ENCODE assay signal across 13 mouse cellular contexts in genomic region chr1:97552886-97553285, GRCm38 (mm10).
DNase-seq lines count a peak whose midpoint lies in the region; ATAC-seq and TF ChIP-seq lines count a peak whose summit lies in the region.
"Had no signal": no experiment of that assay in that cellular context is flagged by ENCODE, and none has a peak within 500 bp of the region (broad histone marks: within the 10 kb centered on the region; RNA-seq: fewer than 3 reads in every experiment).

No protein-coding gene starts in this region.

- peak; percentile 27 for DNase-seq in hindbrain, postnatal 0 days (ENCODE audit: low spot score)
- peak; percentile 64 for DNase-seq in right cerebral cortex, adult 18-20 months
- no peak for DNase-seq in right cerebral cortex, postnatal 14 days
- DNase-seq in left cerebral cortex, postnatal 14 days (ENCODE audit: low spot score in 2 of 2): peak; percentile 43 to 62
- no peak for DNase-seq in limb, embryonic 10.5 days (ENCODE audit: low spot score)
- DNase-seq: cerebellum, postnatal 25 days; kidney, adult 9 months; kidney, postnatal 4 days; liver, embryonic 13.5 days; lung, postnatal 14 days had no signal

- no peak for ATAC-seq in hindbrain, postnatal 0 days
- ATAC-seq in hindbrain, embryonic 16.5 days: no peak
- ATAC-seq in liver, embryonic 12.5 days: no peak

- H3K4me1 ChIP-seq in hindbrain, postnatal 0 days (ENCODE audit: insufficient read depth, low read length): 0 out of 2 replicates have a peak, but pooled peaks cover 3% of the 10 kb centered on the region
- no peaks in the 10 kb centered on the region for H3K4me1 ChIP-seq in hindbrain, embryonic 16.5 days (ENCODE audit: control insufficient read depth, insufficient read depth, low read depth, low read length)
- no peaks in the 10 kb centered on the region for H3K4me1 ChIP-seq in limb, embryonic 10.5 days
- H3K4me1 ChIP-seq in liver, embryonic 12.5 days: no peaks in the 10 kb centered on the region
- H3K4me1 ChIP-seq: liver, embryonic 13.5 days had no signal

- peak overlapping the region; percentile 65; the same call in 1 of the 2 replicates for H3K27ac ChIP-seq in hindbrain, postnatal 0 days
- H3K27ac ChIP-seq in hindbrain, embryonic 16.5 days (ENCODE audit: low read depth, low read length): no peak overlapping the region; the same call in 1 of the 2 replicates
- no peak overlapping the region for H3K27ac ChIP-seq in limb, embryonic 10.5 days
- no peak overlapping the region for H3K27ac ChIP-seq in liver, embryonic 12.5 days
- H3K27ac ChIP-seq: liver, embryonic 13.5 days had no signal

- 68% methylated on average over 2 of the region's 2 CpGs for WGBS in hindbrain, postnatal 0 days
- WGBS in hindbrain, embryonic 16.5 days: 85% methylated on average over 2 of the region's 2 CpGs
- 100% methylated on average over 2 of the region's 2 CpGs for WGBS in limb, embryonic 10.5 days
- WGBS in liver, embryonic 12.5 days (ENCODE audit: insufficient replicate concordance): 69% methylated on average over 2 of the region's 2 CpGs

- no peaks in the 10 kb centered on the region for H3K9me3 ChIP-seq in hindbrain, postnatal 0 days (ENCODE audit: low read length)
- no peaks in the 10 kb centered on the region for H3K9me3 ChIP-seq in hindbrain, embryonic 16.5 days (ENCODE audit: control insufficient read depth, low read length)
- no peaks in the 10 kb centered on the region for H3K9me3 ChIP-seq in limb, embryonic 10.5 days (replicated peaks)
- H3K9me3 ChIP-seq in liver, embryonic 12.5 days (replicated peaks): no peaks in the 10 kb centered on the region
- H3K9me3 ChIP-seq: liver, embryonic 13.5 days had no signal

- H3K27me3 ChIP-seq in hindbrain, postnatal 0 days (ENCODE audit: insufficient read depth, low read length): no peaks in the 10 kb centered on the region
- H3K27me3 ChIP-seq in hindbrain, embryonic 16.5 days (replicated peaks; ENCODE audit: control insufficient read depth, insufficient read depth, low read length): no peaks in the 10 kb centered on the region
- H3K27me3 ChIP-seq in limb, embryonic 10.5 days (ENCODE audit: low read depth, poor library complexity, severe bottlenecking): no peaks in the 10 kb centered on the region
- H3K27me3 ChIP-seq in liver, embryonic 12.5 days (replicated peaks): no peaks in the 10 kb centered on the region
- H3K27me3 ChIP-seq: liver, embryonic 13.5 days had no signal

- H3K9ac ChIP-seq in hindbrain, postnatal 0 days (replicated peaks; ENCODE audit: low read length): no peak overlapping the region
- H3K9ac ChIP-seq in hindbrain, embryonic 16.5 days (ENCODE audit: low read depth, low read length): no peak overlapping the region
- H3K9ac ChIP-seq in liver, embryonic 12.5 days: no peak overlapping the region
- H3K9ac ChIP-seq: liver, embryonic 13.5 days had no signal

- no peaks in the 10 kb centered on the region for H3K36me3 ChIP-seq in hindbrain, postnatal 0 days (ENCODE audit: insufficient read depth, low read length)
- no peaks in the 10 kb centered on the region for H3K36me3 ChIP-seq in hindbrain, embryonic 16.5 days (ENCODE audit: control insufficient read depth, insufficient read depth, low read length)
- no peaks in the 10 kb centered on the region for H3K36me3 ChIP-seq in limb, embryonic 10.5 days
- no peaks in the 10 kb centered on the region for H3K36me3 ChIP-seq in liver, embryonic 12.5 days
- H3K36me3 ChIP-seq: liver, embryonic 13.5 days had no signal

- intact Hi-C loops in left cerebral cortex, postnatal 14 days (cut with DNase I): loop anchor here (5.0 kb wide), 1 partner anchor 109 kb away; the partner anchor contains the start of gene D1Ertd622e

- no peak overlapping the region for H3K4me2 ChIP-seq in hindbrain, postnatal 0 days (ENCODE audit: low read depth, low read length)
- H3K4me2 ChIP-seq in hindbrain, embryonic 16.5 days (ENCODE audit: low read length): no peak overlapping the region
- no peak overlapping the region for H3K4me2 ChIP-seq in liver, embryonic 12.5 days
- H3K4me2 ChIP-seq: liver, embryonic 13.5 days had no signal

- no peak overlapping the region for H3K4me3 ChIP-seq in hindbrain, postnatal 0 days (ENCODE audit: low read length)
- H3K4me3 ChIP-seq in hindbrain, embryonic 16.5 days (ENCODE audit: low read length): no peak overlapping the region
- H3K4me3 ChIP-seq in limb, embryonic 10.5 days: no peak overlapping the region
- no peak overlapping the region for H3K4me3 ChIP-seq in liver, embryonic 12.5 days
- H3K4me3 ChIP-seq: liver, embryonic 13.5 days; myocyte had no signal

- no peak for TF ChIP-seq CTCF in hindbrain, postnatal 0 days (IDR thresholded peaks at IDR 0.05; ENCODE audit: low read depth)

Comparison
In these comparisons a context has a peak if more than half of its experiments do, and no peak if none do; other contexts are left out.
1. DNase-seq: peak in hindbrain, postnatal 0 days (single experiment), right cerebral cortex, adult 18-20 months (single experiment) and left cerebral cortex, postnatal 14 days (2 of 2); none in right cerebral cortex, postnatal 14 days (single experiment) and limb, embryonic 10.5 days (single experiment).